Comparison of ENCODE assay signal across 8 mouse cellular contexts in genomic region chr5:131733324-131733660, GRCm38 (mm10).
DNase-seq lines count a peak whose midpoint lies in the region; ATAC-seq and TF ChIP-seq lines count a peak whose summit lies in the region.

No protein-coding gene starts in this region.

- no peak overlapping the region for H3K4me3 ChIP-seq in gastrocnemius, adult 2 months
- no peak overlapping the region for H3K4me3 ChIP-seq in intestine, postnatal 0 days (ENCODE audit: low read depth, low read length)
- no peak overlapping the region for H3K4me3 ChIP-seq in liver, embryonic 15.5 days (replicated peaks)

- H3K4me2 ChIP-seq in intestine, postnatal 0 days (replicated peaks; ENCODE audit: low read depth), result peak overlapping the region; percentile 24; the same call in 1 of the 2 replicates
- no peak overlapping the region for H3K4me2 ChIP-seq in liver, embryonic 15.5 days

- H3K27me3 ChIP-seq in intestine, postnatal 0 days (replicated peaks; ENCODE audit: control insufficient read depth, insufficient read depth, low read length), result no peaks in the 10 kb centered on the region
- H3K27me3 ChIP-seq in liver, embryonic 15.5 days, result no peaks in the 10 kb centered on the region

- H3K27ac ChIP-seq in gastrocnemius, adult 2 months, result no peak overlapping the region
- H3K27ac ChIP-seq in intestine, postnatal 0 days (ENCODE audit: low read depth, low read length), result no peak overlapping the region
- no peak overlapping the region for H3K27ac ChIP-seq in liver, embryonic 15.5 days (replicated peaks)

- peak; percentile 53 for DNase-seq in gastrocnemius, adult 2 months
- no peak for DNase-seq in gastrocnemius, adult 8-10 months (ENCODE audit: low spot score in 2 of 2)
- DNase-seq in adrenal gland, adult 18-20 months (ENCODE audit: low spot score in 2 of 2), result peak; percentile 17 to 26
- no peak for DNase-seq in right cerebral cortex, postnatal 25 days
- DNase-seq in spleen, adult 12 weeks (ENCODE audit: low spot score), result no peak
- DNase-seq in left cerebral cortex, postnatal 14 days (ENCODE audit: low spot score in 2 of 2), result no peak

- no peak for TF ChIP-seq CTCF in gastrocnemius, adult 2 months (IDR thresholded peaks at IDR 0.05)
- TF ChIP-seq CTCF in intestine, postnatal 0 days (IDR thresholded peaks at IDR 0.05; ENCODE audit: low read depth), result no peak

- ATAC-seq in intestine, postnatal 0 days, result peak; percentile 92
- ATAC-seq in liver, embryonic 15.5 days (ENCODE audit: insufficient read depth), result peak; percentile 66

- H3K9ac ChIP-seq in intestine, postnatal 0 days (ENCODE audit: low read depth, low read length), result no peak overlapping the region
- no peak overlapping the region for H3K9ac ChIP-seq in liver, embryonic 15.5 days

- H3K36me3 ChIP-seq in intestine, postnatal 0 days (ENCODE audit: control insufficient read depth, insufficient read depth), result no peaks in the 10 kb centered on the region
- H3K36me3 ChIP-seq in liver, embryonic 15.5 days (replicated peaks), result no peaks in the 10 kb centered on the region

- peaks cover 11% of the 10 kb centered on the region; the same call in 1 of the 2 replicates for H3K4me1 ChIP-seq in intestine, postnatal 0 days (replicated peaks; ENCODE audit: control insufficient read depth, insufficient read depth, low read length)
- H3K4me1 ChIP-seq in liver, embryonic 15.5 days (replicated peaks), result no peaks in the 10 kb centered on the region

- H3K9me3 ChIP-seq in intestine, postnatal 0 days (ENCODE audit: control insufficient read depth), result no peaks in the 10 kb centered on the region
- no peaks in the 10 kb centered on the region for H3K9me3 ChIP-seq in liver, embryonic 15.5 days (replicated peaks)

- WGBS in intestine, postnatal 0 days, result 8% methylated on average over 5 of the region's 5 CpGs
- WGBS in liver, embryonic 15.5 days (ENCODE audit: insufficient replicate concordance), result 25% methylated on average over 5 of the region's 5 CpGs

- intact Hi-C loops in gastrocnemius, adult 2 months (cut with DNase I), result no loop called here
- intact Hi-C loops in left cerebral cortex, postnatal 14 days (cut with DNase I), result no loop called here

Comparison
In these comparisons a context has a peak if more than half of its experiments do, and no peak if none do; other contexts are left out.
1. DNase-seq: peak in gastrocnemius, adult 2 months (single experiment) and adrenal gland, adult 18-20 months (2 of 2); none in gastrocnemius, adult 8-10 months (0 of 2), right cerebral cortex, postnatal 25 days (single experiment), spleen, adult 12 weeks (single experiment) and left cerebral cortex, postnatal 14 days (0 of 2).